Mouse (Mus musculus): ENCODE data around the gene Igfbpl1. TPM values are rescaled to one million over a fixed set of nuclear protein-coding genes. Genes with fewer than 3 reads are reported as not detected.

Gene Igfbpl1
- total RNA-seq, 2 experiments from 2014 or later, result 3.2 to 5.2 TPM

DNA sequence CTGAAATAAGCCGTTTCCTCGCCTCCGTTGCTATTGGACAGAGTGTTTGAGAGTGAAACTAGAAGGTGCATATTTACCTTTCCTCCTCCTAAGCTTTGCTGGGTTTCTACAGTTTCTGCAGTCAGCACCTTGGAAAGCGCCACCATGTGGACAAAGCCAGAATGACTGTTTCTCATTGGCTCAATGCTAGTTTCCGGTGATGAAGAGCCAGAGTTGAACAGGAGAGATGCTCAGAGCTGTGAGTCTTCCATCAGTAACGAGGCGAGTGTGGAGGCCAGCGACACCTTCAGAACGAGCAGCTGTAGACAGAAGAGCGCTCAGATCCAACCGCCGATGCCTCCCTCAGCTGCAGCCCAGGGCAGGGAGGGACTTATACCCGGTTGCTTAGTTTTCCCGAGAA is 17.6 kb upstream of the Igfbpl1 start:
- DNase-seq (ENCODE audit: low spot score in 2 of 2), result peak in 1 of 2 experiments; percentile 39
- no peak overlapping the region for H3K4me3 ChIP-seq
- no peak overlapping the region for H3K27ac ChIP-seq
- peak; percentile 76 for TF ChIP-seq CTCF (conservative IDR thresholded peaks at IDR 0.05)

DNA sequence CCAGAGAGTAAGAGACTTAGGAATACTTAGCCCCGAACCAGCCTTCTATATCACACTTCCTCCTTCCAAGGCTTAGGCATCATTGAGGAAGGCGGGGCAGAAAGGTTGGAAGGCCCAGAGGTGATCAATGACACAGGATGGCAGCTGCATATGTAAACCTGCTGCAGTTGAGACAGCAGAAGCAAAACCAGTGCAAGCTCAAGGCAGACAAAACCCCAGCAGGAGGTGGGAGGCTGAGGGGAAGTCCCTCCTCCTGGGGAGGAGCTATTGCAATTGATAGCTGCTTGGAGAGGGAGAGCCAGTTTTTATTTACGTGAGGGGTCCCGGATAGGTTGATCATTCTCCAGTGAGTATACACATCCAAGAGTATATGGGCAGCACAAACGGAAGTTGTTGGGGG is 6.7 kb upstream of the Igfbpl1 start:
- TF ChIP-seq CTCF (conservative IDR thresholded peaks at IDR 0.05), result no peak
- no peak for DNase-seq (ENCODE audit: low spot score in 2 of 2)
- H3K4me3 ChIP-seq, result no peak overlapping the region
- H3K27ac ChIP-seq, result no peak overlapping the region

DNA sequence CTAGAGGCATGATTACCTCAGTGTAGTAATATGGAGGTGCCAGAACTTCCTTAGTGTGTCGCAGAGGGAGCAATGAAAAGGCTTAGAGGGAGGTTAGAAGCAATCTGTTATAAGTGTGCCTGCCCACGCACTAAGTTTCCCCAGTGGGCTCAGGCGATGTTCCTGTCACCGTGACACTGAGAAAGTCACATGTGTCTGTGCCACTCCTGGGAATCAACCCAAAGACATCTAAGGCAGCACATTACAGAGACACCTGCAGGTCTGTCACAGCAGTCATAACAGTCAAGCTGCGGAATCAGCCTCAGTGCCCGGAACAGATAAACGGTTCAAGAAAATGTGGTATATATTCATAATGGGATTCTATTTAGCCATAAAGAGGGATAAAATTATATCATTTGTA is 5.3 kb upstream of the Igfbpl1 start:
- H3K4me3 ChIP-seq, result no peak overlapping the region
- TF ChIP-seq CTCF (conservative IDR thresholded peaks at IDR 0.05), result no peak
- no peak for DNase-seq (ENCODE audit: low spot score in 2 of 2)
- H3K27ac ChIP-seq, result no peak overlapping the region

DNA sequence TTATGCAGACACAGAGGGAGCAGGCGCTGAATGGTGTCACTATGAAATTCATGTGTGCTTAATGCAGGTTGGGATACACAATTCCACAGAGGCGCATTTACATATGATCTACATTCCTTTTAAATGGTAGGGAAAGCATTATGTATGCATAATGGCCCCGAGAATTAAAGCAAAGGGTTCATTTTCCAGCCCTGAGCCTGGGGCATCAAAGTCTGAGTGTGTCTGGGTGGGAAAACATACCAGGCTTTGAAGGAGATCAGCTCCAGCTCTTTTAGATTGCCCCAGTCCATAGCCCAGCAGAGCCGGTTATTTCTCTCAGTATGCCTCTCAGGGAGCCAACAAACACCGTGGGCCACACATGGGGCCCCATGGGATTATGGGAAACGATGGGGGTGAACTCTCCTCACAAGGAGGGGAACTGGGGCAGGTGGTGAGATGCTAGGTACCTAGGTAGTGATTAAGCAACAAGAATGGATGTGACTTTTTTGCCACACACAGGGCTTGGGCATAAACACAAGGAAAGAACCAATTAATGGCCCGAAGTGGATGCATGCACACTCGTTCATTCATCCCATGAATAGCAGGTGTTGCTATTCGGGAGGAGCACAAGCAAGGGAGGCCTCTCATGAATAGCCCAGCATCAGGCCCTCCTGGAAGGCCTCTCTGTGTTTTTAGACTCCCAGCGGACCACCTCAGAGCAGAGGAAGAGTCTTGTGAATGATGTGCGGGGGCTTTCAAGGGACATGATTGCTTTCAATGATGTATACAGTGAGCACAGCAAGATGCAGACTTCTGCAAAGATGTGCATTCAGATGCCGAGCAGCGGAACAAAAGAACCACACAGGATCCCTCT is 3.4 kb upstream of the Igfbpl1 start:
- H3K4me3 ChIP-seq, result no peak overlapping the region
- no peak for TF ChIP-seq CTCF (conservative IDR thresholded peaks at IDR 0.05)
- no peak overlapping the region for H3K27ac ChIP-seq
- DNase-seq (ENCODE audit: low spot score in 2 of 2), result no peak

DNA sequence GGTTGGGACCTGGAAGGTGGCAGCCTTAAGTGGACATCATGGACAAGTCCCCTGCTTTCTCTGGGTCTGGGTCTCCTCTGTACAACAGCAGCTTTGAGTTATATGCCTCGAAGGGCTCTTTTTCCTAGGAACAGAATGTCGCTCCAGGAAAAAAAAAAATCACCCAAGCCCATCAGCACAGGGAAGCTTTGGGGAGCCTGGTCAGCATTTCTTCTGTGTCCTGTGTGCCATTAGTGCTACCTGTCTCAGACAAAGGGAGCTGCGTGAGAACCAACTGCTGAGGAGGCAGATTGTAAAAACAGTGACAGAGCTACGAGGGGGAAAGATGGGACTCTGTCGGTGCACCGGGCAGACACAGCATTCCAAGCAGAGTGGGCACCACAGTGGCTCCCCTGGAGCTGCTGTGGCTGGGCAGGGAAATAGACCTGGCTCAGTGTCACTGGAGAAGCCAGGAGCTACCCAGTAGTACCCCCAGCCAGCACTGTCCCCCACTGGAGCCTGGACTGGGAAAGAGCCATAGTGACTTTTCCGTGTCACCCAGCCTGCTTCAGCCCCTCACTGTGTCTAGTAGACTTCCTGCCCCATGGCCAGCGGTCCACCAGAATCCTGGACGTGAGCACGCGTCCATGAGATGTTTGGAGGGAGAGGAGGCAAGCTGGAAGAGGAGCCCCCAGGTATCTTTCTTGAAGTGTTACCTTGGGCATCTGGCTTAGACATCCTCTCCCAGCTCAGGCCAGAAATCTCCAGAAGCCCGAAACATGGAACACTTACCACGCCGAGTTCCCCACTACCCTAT is 1.8 kb downstream of the Igfbpl1 start:
- DNase-seq (ENCODE audit: low spot score in 2 of 2), result no peak
- Histone ChIP-seq H3K27ac (no peak overlapping the region), H3K4me3 (no peak overlapping the region)
- no peak for TF ChIP-seq CTCF (conservative IDR thresholded peaks at IDR 0.05)

DNA sequence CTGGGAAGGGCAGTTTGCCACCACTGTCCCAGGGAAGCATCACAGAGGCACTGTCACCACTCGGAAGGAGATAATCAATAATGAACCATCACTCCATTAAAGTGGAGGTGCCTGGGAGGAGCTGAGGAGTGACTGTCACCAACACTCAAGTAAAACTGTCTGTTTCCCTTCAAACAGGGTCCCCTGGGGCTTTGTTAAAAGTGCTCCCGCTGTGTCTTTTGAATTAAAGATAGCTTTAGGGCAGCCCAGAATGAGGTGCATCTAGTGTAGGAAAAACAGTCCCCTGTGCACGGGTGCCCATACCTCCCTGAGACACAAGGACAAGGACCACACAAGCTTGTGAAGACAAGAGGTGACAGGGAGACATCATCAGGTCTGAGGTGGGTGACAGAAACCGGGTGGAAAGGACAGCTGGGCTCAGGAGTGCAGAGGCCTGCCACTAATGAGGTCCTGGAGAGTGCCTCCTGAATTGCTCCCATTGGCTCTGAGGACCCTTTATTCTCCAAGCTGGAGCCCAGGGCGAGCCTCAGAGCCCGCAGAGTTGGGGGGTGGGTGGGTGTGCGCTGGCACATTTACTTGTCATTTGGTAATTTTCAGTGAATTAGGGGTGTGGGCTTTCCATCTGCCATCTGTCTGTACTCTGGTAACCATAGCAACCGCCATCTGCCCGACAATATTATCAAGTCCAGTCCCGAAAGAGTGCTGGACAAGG is 2.5 kb downstream of the Igfbpl1 start:
- Histone ChIP-seq H3K4me3 (no peak overlapping the region), H3K27ac (no peak overlapping the region)
- TF ChIP-seq CTCF (conservative IDR thresholded peaks at IDR 0.05), result no peak
- DNase-seq (ENCODE audit: low spot score in 2 of 2), result no peak

DNA sequence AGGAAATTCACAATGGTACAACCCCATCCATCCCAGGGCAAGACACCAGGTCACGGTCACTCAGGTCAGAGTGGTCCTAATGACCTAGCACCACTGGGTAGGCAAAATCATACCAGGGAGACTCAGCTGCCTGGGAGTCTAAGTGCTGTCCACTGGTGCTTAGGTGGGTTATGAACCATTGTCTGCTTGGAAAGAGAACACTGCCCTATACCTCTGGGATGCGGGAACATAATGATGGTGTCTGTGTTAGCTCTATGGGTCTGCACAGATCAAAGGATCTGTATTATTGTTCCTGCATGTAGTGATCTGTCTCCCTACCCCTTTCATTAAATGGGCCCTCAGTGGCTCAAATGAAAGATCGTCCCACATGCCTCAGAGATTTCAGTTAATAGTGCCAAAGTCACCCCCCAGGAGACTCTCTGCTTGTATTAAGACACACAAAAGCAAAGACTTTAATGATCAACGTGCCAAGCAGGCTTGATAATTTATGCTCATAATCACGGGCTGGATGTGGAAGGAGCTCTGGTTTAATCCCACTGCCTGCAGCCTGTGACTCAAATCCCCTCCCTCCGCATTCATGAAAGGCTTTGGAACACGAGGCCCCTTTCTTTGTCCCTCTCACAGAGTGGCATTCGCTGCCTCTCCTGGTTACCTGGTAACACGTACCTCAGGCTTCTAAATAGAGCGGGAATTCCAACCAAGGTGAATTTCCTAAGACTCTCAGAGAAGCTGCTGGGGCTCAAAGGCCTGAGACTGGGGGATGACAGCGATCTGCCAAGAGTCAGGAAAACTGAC is 3.7 kb downstream of the Igfbpl1 start:
- no peak for DNase-seq (ENCODE audit: low spot score in 2 of 2)
- no peak overlapping the region for H3K27ac ChIP-seq
- no peak for TF ChIP-seq CTCF (conservative IDR thresholded peaks at IDR 0.05)
- H3K4me3 ChIP-seq, result no peak overlapping the region

DNA sequence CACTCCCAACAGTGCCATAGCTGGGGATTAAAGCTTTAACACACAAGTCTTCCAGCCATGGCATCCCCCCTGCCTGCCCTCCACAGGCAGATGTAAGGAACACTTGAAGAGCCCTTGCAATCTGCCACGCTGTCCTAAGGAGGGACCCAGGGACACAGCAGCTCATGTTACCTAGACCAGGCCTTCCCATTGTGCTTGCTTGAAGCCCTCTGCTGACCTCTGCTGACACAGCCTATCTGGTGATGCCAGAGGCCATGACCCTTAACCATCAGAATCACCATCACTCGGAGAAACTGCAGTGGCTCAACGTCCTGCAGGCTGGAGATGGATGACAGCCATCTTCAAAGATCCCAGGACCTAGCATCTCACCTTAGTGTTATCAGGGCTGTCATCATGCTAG is 4.7 kb downstream of the Igfbpl1 start:
- Histone ChIP-seq H3K4me3 (no peak overlapping the region), H3K27ac (no peak overlapping the region)
- TF ChIP-seq CTCF (conservative IDR thresholded peaks at IDR 0.05), result no peak
- no peak for DNase-seq (ENCODE audit: low spot score in 2 of 2)

DNA sequence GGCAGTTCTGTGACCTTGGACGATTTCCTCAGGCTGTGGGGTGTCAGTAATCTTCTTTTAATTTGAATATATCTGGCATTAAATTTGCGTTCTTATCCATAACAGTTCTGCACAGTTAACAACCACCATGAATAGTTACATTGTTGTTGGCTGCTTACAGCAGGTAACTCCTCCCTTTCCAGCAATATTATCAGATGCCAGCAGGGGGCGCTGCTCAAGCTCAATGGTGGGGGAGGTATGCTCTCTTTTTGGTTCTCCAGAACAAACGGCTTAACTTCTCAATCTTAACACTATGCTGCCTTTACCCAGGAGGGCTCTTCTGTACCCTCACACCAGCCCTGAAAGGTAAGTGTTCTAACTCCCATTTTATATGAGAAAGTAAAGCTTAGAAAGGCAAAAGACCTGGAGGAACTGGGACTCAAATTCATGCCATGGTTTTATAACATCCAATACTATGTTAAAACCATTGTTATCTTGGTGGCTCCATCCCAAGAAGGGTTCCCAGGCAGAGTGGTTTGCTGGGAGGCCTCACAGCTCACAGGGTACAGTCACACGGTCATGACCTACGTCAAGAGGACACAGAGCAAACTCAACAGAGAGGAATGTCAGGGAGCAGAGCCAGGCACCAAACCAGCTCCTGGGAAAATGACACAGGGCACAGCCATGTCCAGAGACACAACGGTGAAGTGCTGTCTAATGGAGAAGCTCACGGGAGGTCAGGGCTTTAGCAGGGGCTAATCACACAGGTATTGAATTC is 6.5 kb downstream of the Igfbpl1 start:
- peak; percentile 35 to 81 for DNase-seq (ENCODE audit: low spot score in 2 of 2)
- TF ChIP-seq CTCF (conservative IDR thresholded peaks at IDR 0.05), result peak; percentile 93
- H3K27ac ChIP-seq, result peak overlapping the region; percentile 70
- peak overlapping the region; percentile 47 for H3K4me3 ChIP-seq

DNA sequence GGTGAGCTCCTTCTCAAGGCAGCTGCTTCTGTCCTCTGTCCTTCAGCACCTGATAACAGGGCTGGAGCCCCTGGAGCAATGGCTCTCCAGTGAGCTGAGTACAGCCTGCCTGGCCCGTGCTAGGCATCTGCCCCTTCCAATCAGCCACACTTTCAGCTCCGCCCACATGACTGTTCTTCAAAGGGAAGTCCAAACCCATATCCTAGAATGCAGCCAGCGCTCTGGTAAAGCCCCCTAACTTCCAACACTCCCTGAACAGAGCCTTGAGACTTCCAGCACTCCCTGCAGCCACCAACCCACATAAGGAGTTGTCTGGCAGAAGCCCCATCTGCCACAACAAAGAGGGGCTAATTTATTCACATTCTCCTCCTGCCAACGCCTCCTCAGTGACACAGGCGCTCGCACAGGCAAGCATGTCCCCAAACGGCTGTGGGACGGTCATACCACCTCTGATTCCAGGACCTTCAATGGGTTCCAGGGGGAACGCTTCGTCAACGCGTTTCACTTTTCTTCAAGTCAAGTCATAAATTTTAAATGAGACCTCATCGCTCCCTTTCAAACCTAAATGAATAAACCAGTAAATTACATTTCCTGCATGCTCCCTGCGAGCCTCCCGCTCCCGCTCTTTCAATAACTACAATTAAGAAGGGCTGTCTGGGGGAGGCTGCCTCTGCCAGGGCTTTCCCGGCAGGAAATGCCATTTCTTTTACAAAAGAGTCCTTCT is 7.4 kb downstream of the Igfbpl1 start:
- Histone ChIP-seq H3K27ac (peak overlapping the region; percentile 70), H3K4me3 (peak overlapping the region; percentile 47)
- no peak for TF ChIP-seq CTCF (conservative IDR thresholded peaks at IDR 0.05)
- DNase-seq (ENCODE audit: low spot score in 2 of 2), result peak in 1 of 2 experiments; percentile 42

DNA sequence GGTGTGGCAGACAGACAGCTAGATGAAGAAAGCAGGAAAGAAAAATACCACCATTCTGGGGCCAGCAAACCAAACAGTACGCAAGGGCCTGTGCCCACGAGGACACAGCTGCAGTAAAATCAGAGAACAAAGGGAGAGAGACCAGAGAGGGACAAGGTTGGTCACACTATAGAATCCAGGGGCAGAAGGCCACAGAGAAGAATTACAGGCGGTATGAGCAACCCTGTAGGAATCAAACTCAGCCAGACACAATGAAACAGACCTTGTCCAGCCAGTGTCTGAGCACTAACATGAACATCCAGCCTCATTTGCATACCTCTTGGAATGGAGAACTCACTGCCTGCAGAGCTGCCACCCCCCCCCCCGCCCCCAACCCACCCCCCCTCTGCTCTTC is 7.9 kb downstream of the Igfbpl1 start:
- no peak overlapping the region for H3K4me3 ChIP-seq
- TF ChIP-seq CTCF (conservative IDR thresholded peaks at IDR 0.05), result no peak
- H3K27ac ChIP-seq, result no peak overlapping the region
- DNase-seq (ENCODE audit: low spot score in 2 of 2), result no peak
